Mouse (Mus musculus): ENCODE results near the gene Nrarp.

Nrarp gene

GRCm38 (mm10) chr2:25227406-25227805, 46.8 kb downstream of the Nrarp start:
- DNase-seq (ENCODE audit: extremely low spot score) = no peak

DNA sequence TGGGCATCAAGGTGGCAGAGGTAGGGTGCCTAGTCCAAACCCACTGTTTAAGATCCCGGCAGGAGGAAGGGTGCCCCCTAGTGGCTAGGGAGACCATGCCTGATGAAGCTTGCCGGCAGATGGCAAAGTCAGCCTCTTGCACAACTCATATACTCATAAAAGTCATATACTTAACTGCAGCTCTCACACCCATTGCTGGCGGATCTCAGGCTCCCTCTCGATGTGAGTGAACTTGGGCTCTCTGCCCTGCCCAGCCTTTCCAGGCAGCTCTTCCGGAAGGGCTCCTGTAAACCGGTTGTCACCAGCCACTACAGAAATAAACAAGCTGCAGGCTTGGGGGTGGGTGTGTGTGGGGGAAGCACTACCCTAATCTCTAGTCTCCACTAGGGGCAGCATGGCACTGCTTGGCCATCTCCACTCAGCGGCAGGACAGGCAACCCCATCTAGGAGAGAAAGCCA, 47.9 kb downstream of the Nrarp start:
- DNase-seq (ENCODE audit: extremely low spot score) = peak; percentile 86

- no peak for DNase-seq (ENCODE audit: extremely low spot score)
These were observed 48.5 kb downstream of the Nrarp start for GRCm38 (mm10) chr2:25228995-25229530.

DNA sequence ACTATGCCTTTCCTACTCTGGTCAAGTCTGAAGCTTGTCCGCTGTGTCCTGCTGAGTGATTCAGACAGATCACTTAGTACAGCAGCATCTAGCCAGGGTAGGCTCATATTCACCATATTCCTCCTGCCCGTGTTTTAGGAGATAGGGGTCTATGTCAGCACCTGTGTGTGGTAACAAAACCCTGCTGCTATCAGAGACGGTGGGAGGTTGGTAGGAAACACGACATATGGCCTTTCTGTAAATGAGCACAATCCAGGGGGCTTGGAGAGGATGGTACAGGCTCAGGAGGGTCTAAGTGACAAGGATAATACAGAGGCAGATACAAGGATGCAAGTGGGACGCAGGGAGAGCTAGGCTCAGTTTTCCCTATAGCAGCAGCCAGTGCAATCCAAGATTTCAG, 49.0 kb downstream of the Nrarp start:
- DNase-seq (ENCODE audit: extremely low spot score) = no peak

DNA sequence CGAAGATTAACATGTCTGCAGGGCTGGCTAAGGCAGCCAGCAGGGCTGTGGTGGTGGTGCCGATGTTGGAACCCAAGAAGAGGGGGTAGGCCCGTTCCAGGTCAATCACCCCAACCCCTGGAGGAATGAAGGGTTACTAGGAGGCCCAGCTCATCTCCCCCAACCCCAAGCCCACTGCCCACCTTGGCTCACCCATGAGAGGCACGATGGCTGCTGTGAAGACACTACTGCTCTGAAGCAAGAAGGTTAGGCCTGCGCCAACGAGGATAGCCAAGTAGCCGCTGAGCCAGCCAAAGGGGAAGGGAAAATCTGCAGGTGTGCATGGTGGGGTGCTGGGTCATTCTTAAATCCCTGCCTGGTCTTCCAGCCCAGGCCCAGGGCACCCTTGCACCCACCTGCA, 50.0 kb downstream of the Nrarp start:
- DNase-seq (ENCODE audit: extremely low spot score) = no peak

- no peak for DNase-seq (ENCODE audit: extremely low spot score)
These were observed 50.5 kb downstream of the Nrarp start for GRCm38 (mm10) chr2:25231038-25231437.

Data from embryo, embryonic 9.5 days (tissue).